10 mouse cellular contexts compared by ENCODE assay signal in the genomic region with DNA sequence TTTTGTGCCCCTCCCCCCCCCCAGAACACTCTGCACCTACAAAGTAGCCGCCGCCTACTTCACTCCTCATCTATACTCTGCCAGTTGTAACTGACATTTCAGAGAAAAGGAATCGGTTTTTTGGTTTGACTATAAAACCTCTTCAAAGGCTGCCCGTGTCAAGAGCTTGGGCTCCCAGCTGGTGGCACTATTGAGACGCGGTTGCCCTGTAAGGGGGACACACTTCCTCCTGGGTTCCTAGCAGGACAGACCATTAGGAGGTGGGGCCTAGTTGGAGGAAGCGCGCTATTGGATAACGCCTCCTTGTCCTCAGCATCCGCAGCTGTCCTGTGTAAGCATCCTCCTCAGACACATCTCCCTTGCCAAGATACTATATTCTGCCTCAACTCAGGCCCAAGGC. TPM values are rescaled to one million over a fixed set of nuclear protein-coding genes. Genes with fewer than 3 reads are reported as not detected.
A peak's percentile ranks its signal among the peaks of the same experiment; 100 is the strongest.
DNase-seq lines count a peak whose midpoint lies in the region; ATAC-seq and TF ChIP-seq lines count a peak whose summit lies in the region.
"Had no signal": no experiment of that assay in that cellular context is flagged by ENCODE, and none has a peak within 500 bp of the region (broad histone marks: within the 10 kb centered on the region; RNA-seq: fewer than 3 reads in every experiment).

No protein-coding gene starts in this region.

- no peak overlapping the region for H3K4me3 ChIP-seq in layer of hippocampus, adult 2 months
- H3K4me3 ChIP-seq in forebrain, embryonic 10.5 days: peak overlapping the region; percentile 15
- no peak overlapping the region for H3K4me3 ChIP-seq in intestine, embryonic 15.5 days (replicated peaks)
- H3K4me3 ChIP-seq in stomach, embryonic 15.5 days (replicated peaks): no peak overlapping the region
- H3K4me3 ChIP-seq: embryonic facial prominence, embryonic 12.5 days had no signal

- H3K4me1 ChIP-seq in forebrain, embryonic 10.5 days: peaks cover 19% of the 10 kb centered on the region
- H3K4me1 ChIP-seq in intestine, embryonic 15.5 days (replicated peaks): no peaks in the 10 kb centered on the region
- H3K4me1 ChIP-seq in stomach, embryonic 15.5 days: peaks cover 3% of the 10 kb centered on the region; the same call in 1 of the 2 replicates
- H3K4me1 ChIP-seq: embryonic facial prominence, embryonic 12.5 days had no signal

- no peaks in the 10 kb centered on the region for H3K36me3 ChIP-seq in forebrain, embryonic 10.5 days (replicated peaks)
- no peaks in the 10 kb centered on the region for H3K36me3 ChIP-seq in intestine, embryonic 15.5 days
- no peaks in the 10 kb centered on the region for H3K36me3 ChIP-seq in stomach, embryonic 15.5 days
- H3K36me3 ChIP-seq: embryonic facial prominence, embryonic 12.5 days had no signal

- peak; percentile 61 for ATAC-seq in intestine, embryonic 15.5 days
- peak; percentile 95 for ATAC-seq in megakaryocyte progenitor cell, adult 5-6 weeks (replicated peaks; ENCODE audit: poor library complexity)
- ATAC-seq in stomach, embryonic 15.5 days (ENCODE audit: insufficient read depth, low FRiP score, low read depth): peak; percentile 63; the same call in 1 of the 2 replicates

- no peak overlapping the region for H3K27ac ChIP-seq in layer of hippocampus, adult 2 months
- no peak overlapping the region for H3K27ac ChIP-seq in forebrain, embryonic 10.5 days
- H3K27ac ChIP-seq in intestine, embryonic 15.5 days: no peak overlapping the region
- H3K27ac ChIP-seq in stomach, embryonic 15.5 days: no peak overlapping the region
- H3K27ac ChIP-seq: embryonic facial prominence, embryonic 12.5 days had no signal

- peak in 1 of 2 experiments; percentile 63 for DNase-seq in layer of hippocampus, adult 2 months (ENCODE audit: low spot score in 2 of 2)
- DNase-seq in layer of hippocampus, postnatal 36 days: no peak
- peak; percentile 27 for DNase-seq in NIH3T3 (ENCODE audit: low read depth)
- peak; percentile 60 for DNase-seq in forebrain, embryonic 10.5 days (ENCODE audit: extremely low spot score, low spot score)
- no peak for DNase-seq in urinary bladder, postnatal 4 days (ENCODE audit: low spot score in 2 of 2)

- no peak overlapping the region for H3K4me2 ChIP-seq in intestine, embryonic 15.5 days (replicated peaks)
- H3K4me2 ChIP-seq in stomach, embryonic 15.5 days: no peak overlapping the region
- H3K4me2 ChIP-seq: embryonic facial prominence, embryonic 12.5 days had no signal

- WGBS in forebrain, embryonic 10.5 days: 5% methylated on average over 10 of the region's 10 CpGs
- 4% methylated on average over 10 of the region's 10 CpGs for WGBS in intestine, embryonic 15.5 days
- 3% methylated on average over 10 of the region's 10 CpGs for WGBS in stomach, embryonic 15.5 days

- peaks cover 23% of the 10 kb centered on the region for H3K27me3 ChIP-seq in forebrain, embryonic 10.5 days (ENCODE audit: poor library complexity, severe bottlenecking)
- peaks cover 8% of the 10 kb centered on the region for H3K27me3 ChIP-seq in intestine, embryonic 15.5 days (replicated peaks)
- peaks cover 6% of the 10 kb centered on the region; the same call in 1 of the 2 replicates for H3K27me3 ChIP-seq in stomach, embryonic 15.5 days (replicated peaks)

- TF ChIP-seq CTCF in layer of hippocampus, adult 2 months (conservative IDR thresholded peaks at IDR 0.05): peak; percentile 71

- H3K9me3 ChIP-seq in forebrain, embryonic 10.5 days: no peaks in the 10 kb centered on the region
- no peaks in the 10 kb centered on the region for H3K9me3 ChIP-seq in intestine, embryonic 15.5 days
- H3K9me3 ChIP-seq in stomach, embryonic 15.5 days: no peaks in the 10 kb centered on the region
- H3K9me3 ChIP-seq: embryonic facial prominence, embryonic 12.5 days had no signal

- no peak overlapping the region for H3K9ac ChIP-seq in intestine, embryonic 15.5 days
- H3K9ac ChIP-seq in stomach, embryonic 15.5 days: no peak overlapping the region
- H3K9ac ChIP-seq: embryonic facial prominence, embryonic 12.5 days had no signal

RNA-seq across cellular contexts. Expression of gene Ift27, which starts 10.9 kb away (rescaled TPM):
- total RNA-seq in layer of hippocampus, adult 2 months (2021): 10 to 100 TPM; 22.7 to 23.3 TPM
- total RNA-seq in layer of hippocampus, postnatal 36 days (2021): 10 to 100 TPM; 19.9 to 20.3 TPM
- polyA plus RNA-seq in forebrain, embryonic 10.5 days (2016; fragmentation: Nextera tagmentation; extraction: Ambion mirVana): 158 and 162 TPM in 2 replicates
- 60.5 and 62.9 TPM in 2 replicates for polyA plus RNA-seq in intestine, embryonic 15.5 days (2015; fragmentation: Nextera tagmentation; extraction: Ambion mirVana)
- 45.1 and 48.6 TPM in 2 replicates for total RNA-seq in megakaryocyte progenitor cell, adult 5-6 weeks (2015)
- total RNA-seq in megakaryocyte progenitor cell, adult 5-6 weeks (2017): 9.7 and 16.5 TPM in 2 replicates
- polyA plus RNA-seq in stomach, embryonic 15.5 days (2015; fragmentation: Nextera tagmentation; extraction: Ambion mirVana): 64.6 and 70.7 TPM in 2 replicates

RNA-seq across cellular contexts. Expression of gene Pvalb, which starts 21.3 kb away (rescaled TPM):
- total RNA-seq in layer of hippocampus, adult 2 months (2021): 10 to 100 TPM; 57.3 to 63.3 TPM
- 10 to 100 TPM; 52.0 to 62.7 TPM for total RNA-seq in layer of hippocampus, postnatal 36 days (2021)
- not detected in 2 replicates for polyA plus RNA-seq in forebrain, embryonic 10.5 days (2016; fragmentation: Nextera tagmentation; extraction: Ambion mirVana)
- not detected in 2 replicates for polyA plus RNA-seq in intestine, embryonic 15.5 days (2015; fragmentation: Nextera tagmentation; extraction: Ambion mirVana)
- total RNA-seq in megakaryocyte progenitor cell, adult 5-6 weeks (2015): not detected in 2 replicates
- total RNA-seq in megakaryocyte progenitor cell, adult 5-6 weeks (2017): not detected in 2 replicates
- polyA plus RNA-seq in stomach, embryonic 15.5 days (2015; fragmentation: Nextera tagmentation; extraction: Ambion mirVana): 0.37 TPM in 1 of 2 replicates, not detected in the other
- polyA plus RNA-seq: liver, embryonic 16.5 days had no signal

RNA-seq across cellular contexts. Expression of gene Ncf4, which starts 59.7 kb away (rescaled TPM):
- 1 to 10 TPM in 1 of 2 experiments, under 1 TPM in 1; 0.69 to 2.0 TPM for total RNA-seq in layer of hippocampus, adult 2 months (2021)
- 1 to 10 TPM in 1 of 2 experiments, under 1 TPM in 1; 0.58 to 1.2 TPM for total RNA-seq in layer of hippocampus, postnatal 36 days (2021)
- polyA plus RNA-seq in forebrain, embryonic 10.5 days (2016; fragmentation: Nextera tagmentation; extraction: Ambion mirVana): 4.1 and 6.0 TPM in 2 replicates
- polyA plus RNA-seq in intestine, embryonic 15.5 days (2015; fragmentation: Nextera tagmentation; extraction: Ambion mirVana): 5.1 and 5.6 TPM in 2 replicates
- 128 and 151 TPM in 2 replicates for total RNA-seq in megakaryocyte progenitor cell, adult 5-6 weeks (2015)
- 77.4 and 119 TPM in 2 replicates for total RNA-seq in megakaryocyte progenitor cell, adult 5-6 weeks (2017)
- polyA plus RNA-seq in stomach, embryonic 15.5 days (2015; fragmentation: Nextera tagmentation; extraction: Ambion mirVana): 9.0 and 9.2 TPM in 2 replicates

Comparison
In these comparisons a context has a peak if more than half of its experiments do, and no peak if none do; other contexts are left out.
1. DNase-seq: peak in NIH3T3 (single experiment) and forebrain, embryonic 10.5 days (single experiment); none in layer of hippocampus, postnatal 36 days (0 of 2) and urinary bladder, postnatal 4 days (0 of 2).
2. RNA of gene Pvalb, which starts 21.3 kb away (total RNA-seq): 57.3 to 63.3 TPM in layer of hippocampus, adult 2 months and 52.0 to 62.7 TPM in layer of hippocampus, postnatal 36 days; not detected in megakaryocyte progenitor cell, adult 5-6 weeks; every median in the first group is over 10 times any median in the second.
3. RNA of gene Ncf4, which starts 59.7 kb away (total RNA-seq): 77.4 to 151 TPM in megakaryocyte progenitor cell, adult 5-6 weeks; 0.69 to 2.0 TPM in layer of hippocampus, adult 2 months and 0.58 to 1.2 TPM in layer of hippocampus, postnatal 36 days; every median in the first group is over 10 times any median in the second.
4. Peak in every context shown above with its lines, with median percentiles within 50 percentile points of each other: ATAC-seq.